8 mouse cellular contexts compared by ENCODE assay signal in the genomic region with DNA sequence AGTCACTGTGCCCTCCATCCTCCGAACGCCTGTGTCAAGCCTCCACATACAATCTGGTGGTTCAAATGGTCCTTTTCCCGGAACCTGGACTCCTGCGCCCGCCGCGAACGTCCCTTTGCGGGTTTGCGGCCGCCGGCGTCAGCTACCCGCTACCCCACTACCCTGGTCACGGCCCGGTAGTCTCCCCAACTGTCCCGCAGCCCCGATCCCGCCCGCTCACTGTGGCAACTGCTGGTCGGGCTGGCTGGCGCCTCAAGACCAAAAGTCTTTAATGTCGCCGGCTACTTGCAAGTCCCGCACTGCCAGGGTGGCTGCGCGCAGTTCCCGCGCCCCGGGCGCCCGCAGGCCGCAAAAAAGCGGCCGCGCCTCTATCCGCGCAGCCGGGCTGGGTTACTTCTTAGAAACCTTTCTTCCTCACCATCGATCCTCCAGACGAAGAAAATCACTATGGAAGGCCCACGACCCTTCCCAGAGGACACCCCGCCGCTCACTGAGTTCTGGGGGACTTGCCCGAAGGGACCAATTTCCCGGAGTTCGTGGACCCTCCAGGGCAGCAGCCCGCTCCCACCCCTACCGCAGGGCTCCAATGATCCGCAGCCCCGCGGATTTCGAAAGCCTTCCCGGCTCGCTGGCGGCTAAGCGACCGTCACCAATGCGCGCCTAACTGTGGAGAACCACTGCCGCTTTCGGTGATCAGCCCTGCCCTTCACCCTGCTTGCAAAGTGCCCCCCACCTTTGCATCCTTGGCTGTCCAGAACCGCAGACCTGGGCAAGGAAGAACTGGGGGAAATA. TPM values are rescaled to one million over a fixed set of nuclear protein-coding genes. Genes with fewer than 3 reads are reported as not detected.
DNase-seq lines count a peak whose midpoint lies in the region; ATAC-seq and TF ChIP-seq lines count a peak whose summit lies in the region.

No protein-coding gene starts in this region.

- under 1% methylated on average over 63 of the region's 63 CpGs for WGBS in cerebellum, adult 2 months
- WGBS in forebrain, postnatal 0 days = 2% methylated on average over 62 of the region's 63 CpGs
- under 1% methylated on average over 63 of the region's 63 CpGs for WGBS in hindbrain, embryonic 14.5 days
- WGBS in limb, embryonic 10.5 days = under 1% methylated on average over 63 of the region's 63 CpGs

- H3K27ac ChIP-seq in left cerebral cortex, adult 2 months = peak overlapping the region; percentile 21
- H3K27ac ChIP-seq in cerebellum, adult 2 months (ENCODE audit: insufficient read depth, low read length) = peak overlapping the region; percentile 58
- peak overlapping the region; percentile 90 for H3K27ac ChIP-seq in forebrain, postnatal 0 days (ENCODE audit: low read depth, low read length)
- peak overlapping the region; percentile 92 for H3K27ac ChIP-seq in hindbrain, embryonic 14.5 days
- peak overlapping the region; percentile 98 for H3K27ac ChIP-seq in limb, embryonic 10.5 days

- peak overlapping the region; percentile 76 for H3K9ac ChIP-seq in forebrain, postnatal 0 days
- H3K9ac ChIP-seq in hindbrain, embryonic 14.5 days = peak overlapping the region; percentile 62

- DNase-seq in left cerebral cortex, adult 2 months (ENCODE audit: extremely low spot score in 1 of 2, low spot score in 2 of 2) = peak; percentile 27 to 54
- DNase-seq in left cerebral cortex, adult 8-10 months (ENCODE audit: low spot score in 2 of 2) = no peak
- DNase-seq in cerebellum, adult 2 months = peak; percentile 52 to 70
- peak; percentile 72 for DNase-seq in forebrain, postnatal 0 days
- DNase-seq in hindbrain, embryonic 14.5 days (ENCODE audit: low spot score) = peak; percentile 67
- DNase-seq in limb, embryonic 10.5 days (ENCODE audit: low spot score) = peak; percentile 83
- peak; percentile 58 for DNase-seq in mesoderm, embryonic 11.5 days (ENCODE audit: low read depth, low spot score)
- DNase-seq in spleen, postnatal 14 days (ENCODE audit: low spot score in 2 of 2) = peak; percentile 44 to 61

- H3K4me3 ChIP-seq in left cerebral cortex, adult 2 months = peak overlapping the region; percentile 73
- H3K4me3 ChIP-seq in cerebellum, adult 2 months (replicated peaks; ENCODE audit: insufficient read depth, low read depth, low read length) = peak overlapping the region; percentile 64
- H3K4me3 ChIP-seq in forebrain, postnatal 0 days (ENCODE audit: low read depth, low read length) = peak overlapping the region; percentile 61
- H3K4me3 ChIP-seq in hindbrain, embryonic 14.5 days (replicated peaks; ENCODE audit: low read length) = peak overlapping the region; percentile 55
- peak overlapping the region; percentile 69 for H3K4me3 ChIP-seq in limb, embryonic 10.5 days

- no peaks in the 10 kb centered on the region for H3K4me1 ChIP-seq in cerebellum, adult 2 months (ENCODE audit: control insufficient read depth, insufficient read depth, low read length)
- peaks cover 3% of the 10 kb centered on the region; the same call in 1 of the 2 replicates for H3K4me1 ChIP-seq in forebrain, postnatal 0 days (ENCODE audit: insufficient read depth)
- H3K4me1 ChIP-seq in hindbrain, embryonic 14.5 days (replicated peaks; ENCODE audit: control insufficient read depth, insufficient read depth, low read length) = peaks cover 29% of the 10 kb centered on the region
- H3K4me1 ChIP-seq in limb, embryonic 10.5 days = peaks cover 46% of the 10 kb centered on the region

- TF ChIP-seq POLR2A in cerebellum, adult 2 months (IDR thresholded peaks at IDR 0.05; ENCODE audit: borderline replicate concordance, insufficient read depth, low read length) = no peak

- no peaks in the 10 kb centered on the region for H3K27me3 ChIP-seq in cerebellum, adult 2 months (ENCODE audit: control insufficient read depth, insufficient read depth, low read length)
- H3K27me3 ChIP-seq in forebrain, postnatal 0 days (ENCODE audit: insufficient read depth, low read length) = no peaks in the 10 kb centered on the region
- no peaks in the 10 kb centered on the region for H3K27me3 ChIP-seq in hindbrain, embryonic 14.5 days (ENCODE audit: control insufficient read depth, insufficient read depth, low read length)
- 0 out of 2 replicates have a peak, but pooled peaks cover 3% of the 10 kb centered on the region for H3K27me3 ChIP-seq in limb, embryonic 10.5 days (ENCODE audit: low read depth, poor library complexity, severe bottlenecking)

- peak overlapping the region; percentile 90 for H3K4me2 ChIP-seq in forebrain, postnatal 0 days (ENCODE audit: low read depth)
- peak overlapping the region; percentile 89 for H3K4me2 ChIP-seq in hindbrain, embryonic 14.5 days (replicated peaks)

- ATAC-seq in forebrain, postnatal 0 days = peak; percentile 49
- peak; percentile 39 for ATAC-seq in hindbrain, embryonic 14.5 days (ENCODE audit: low FRiP score)

- no peaks in the 10 kb centered on the region for H3K36me3 ChIP-seq in forebrain, postnatal 0 days (ENCODE audit: insufficient read depth)
- no peaks in the 10 kb centered on the region for H3K36me3 ChIP-seq in hindbrain, embryonic 14.5 days (replicated peaks; ENCODE audit: control insufficient read depth, insufficient read depth)
- peaks cover 24% of the 10 kb centered on the region for H3K36me3 ChIP-seq in limb, embryonic 10.5 days

- no peak for TF ChIP-seq CTCF in left cerebral cortex, adult 2 months (IDR thresholded peaks at IDR 0.05)
- no peak for TF ChIP-seq CTCF in cerebellum, adult 2 months (IDR thresholded peaks at IDR 0.05; ENCODE audit: borderline replicate concordance, insufficient read depth, low read depth, low read length)
- TF ChIP-seq CTCF in forebrain, postnatal 0 days (IDR thresholded peaks at IDR 0.05; ENCODE audit: low read depth) = no peak

- intact Hi-C loops in left cerebral cortex, adult 2 months (cut with DNase I) = loop anchor here (10.0 kb wide), 1 partner anchor 282 kb away; no protein-coding TSS in a partner anchor

- H3K9me3 ChIP-seq in forebrain, postnatal 0 days (ENCODE audit: low read length) = no peaks in the 10 kb centered on the region
- no peaks in the 10 kb centered on the region for H3K9me3 ChIP-seq in hindbrain, embryonic 14.5 days (ENCODE audit: control insufficient read depth, low read length)
- H3K9me3 ChIP-seq in limb, embryonic 10.5 days (replicated peaks) = no peaks in the 10 kb centered on the region

RNA-seq across cellular contexts. Expression of gene Cdkn1b, which starts 6.8 kb away (rescaled TPM):
- 10 to 100 TPM; 36.8 to 42.3 TPM for total RNA-seq in left cerebral cortex, adult 2 months (2021)
- total RNA-seq in left cerebral cortex, adult 8-10 months (2022) = 10 to 100 TPM; 36.6 to 39.0 (median 37.9) TPM
- polyA plus RNA-seq in cerebellum, adult 2 months (2012; rRNA removed) = 45.6 and 52.7 TPM in 2 replicates
- total RNA-seq in forebrain, postnatal 0 days (2014; rRNA removed) = 89.0 and 102 TPM in 2 replicates
- polyA plus RNA-seq in forebrain, postnatal 0 days (2015; fragmentation: Nextera tagmentation; extraction: Ambion mirVana) = 36.0 and 44.0 TPM in 2 replicates
- 18.5 and 19.0 TPM in 2 replicates for polyA plus RNA-seq in hindbrain, embryonic 14.5 days (2014; fragmentation: Nextera tagmentation; extraction: Ambion mirVana)
- polyA plus RNA-seq in limb, embryonic 10.5 days (2016; fragmentation: Nextera tagmentation; extraction: Ambion mirVana) = 8.4 and 10.3 TPM in 2 replicates

RNA-seq across cellular contexts. Expression of gene Gpr19, which starts 28.6 kb away (rescaled TPM):
- total RNA-seq in left cerebral cortex, adult 2 months (2021) = 10 to 100 TPM; 22.2 to 26.9 TPM
- 10 to 100 TPM; 22.9 to 26.3 (median 24.7) TPM for total RNA-seq in left cerebral cortex, adult 8-10 months (2022)
- polyA plus RNA-seq in cerebellum, adult 2 months (2012; rRNA removed) = 30.5 and 32.5 TPM in 2 replicates
- 33.2 and 34.5 TPM in 2 replicates for total RNA-seq in forebrain, postnatal 0 days (2014; rRNA removed)
- 38.6 and 42.7 TPM in 2 replicates for polyA plus RNA-seq in forebrain, postnatal 0 days (2015; fragmentation: Nextera tagmentation; extraction: Ambion mirVana)
- 34.0 and 37.1 TPM in 2 replicates for polyA plus RNA-seq in hindbrain, embryonic 14.5 days (2014; fragmentation: Nextera tagmentation; extraction: Ambion mirVana)
- 7.8 and 9.7 TPM in 2 replicates for polyA plus RNA-seq in limb, embryonic 10.5 days (2016; fragmentation: Nextera tagmentation; extraction: Ambion mirVana)

RNA-seq across cellular contexts. Expression of gene Apold1, which starts 54.5 kb away (rescaled TPM):
- total RNA-seq in left cerebral cortex, adult 2 months (2021) = 1 to 10 TPM; 3.7 to 6.4 TPM
- 1 to 10 TPM; 3.8 to 4.8 (median 3.9) TPM for total RNA-seq in left cerebral cortex, adult 8-10 months (2022)
- polyA plus RNA-seq in cerebellum, adult 2 months (2012; rRNA removed) = 1.5 TPM in 2 replicates
- 8.7 TPM in 2 replicates for total RNA-seq in forebrain, postnatal 0 days (2014; rRNA removed)
- polyA plus RNA-seq in forebrain, postnatal 0 days (2015; fragmentation: Nextera tagmentation; extraction: Ambion mirVana) = 5.9 and 6.2 TPM in 2 replicates
- polyA plus RNA-seq in hindbrain, embryonic 14.5 days (2014; fragmentation: Nextera tagmentation; extraction: Ambion mirVana) = 3.9 TPM in 2 replicates
- polyA plus RNA-seq in limb, embryonic 10.5 days (2016; fragmentation: Nextera tagmentation; extraction: Ambion mirVana) = 2.4 and 3.1 TPM in 2 replicates

Comparison
In these comparisons a context has a peak if more than half of its experiments do, and no peak if none do; other contexts are left out.
1. DNase-seq: peak in left cerebral cortex, adult 2 months (2 of 2), cerebellum, adult 2 months (2 of 2), forebrain, postnatal 0 days (single experiment), hindbrain, embryonic 14.5 days (single experiment), limb, embryonic 10.5 days (single experiment), mesoderm, embryonic 11.5 days (single experiment) and spleen, postnatal 14 days (2 of 2); none in left cerebral cortex, adult 8-10 months (0 of 2).
2. H3K27ac ChIP-seq: peak in every context shown above with its lines; median percentile 98 in limb, embryonic 10.5 days; 92 in hindbrain, embryonic 14.5 days; 90 in forebrain, postnatal 0 days; 58 in cerebellum, adult 2 months; 21 in left cerebral cortex, adult 2 months.
3. Peak in every context shown above with its lines, with median percentiles within 50 percentile points of each other: H3K4me3 ChIP-seq.